Comparison of ENCODE assay signal across 1 mouse cellular context in genomic region chr7:103854669-103855068, GRCm38 (mm10).
A peak's percentile ranks its signal among the peaks of the same experiment; 100 is the strongest.
TF ChIP-seq lines count a peak whose summit lies in the region.

No protein-coding gene starts in this region.

TF ChIP-seq in MEL, 35 proteins besides CTCF, POLR2A, EP300 and RAD21:
- TF ChIP-seq ETS1 (IDR thresholded peaks at IDR 0.05; ENCODE audit: low read depth, low read length) (peak; percentile 89), ZKSCAN1 (IDR thresholded peaks at IDR 0.05; ENCODE audit: low read depth, low read length) (no peak), MAX (IDR thresholded peaks at IDR 0.05; ENCODE audit: low read length) (no peak), UBTF (IDR thresholded peaks at IDR 0.05; ENCODE audit: borderline replicate concordance, insufficient read depth, low read depth, low read length) (no peak), BHLHE40 (IDR thresholded peaks at IDR 0.05; ENCODE audit: borderline replicate concordance, low read depth, low read length) (no peak), TCF12 (IDR thresholded peaks at IDR 0.05; ENCODE audit: low read depth, low read length) (peak; percentile 95), KAT2A (conservative IDR thresholded peaks at IDR 0.05; ENCODE audit: low read depth, low read length) (peak; percentile 23; the same call in 1 of the 2 replicates), SIN3A (IDR thresholded peaks at IDR 0.05; ENCODE audit: low read length) (no peak), CHD1 (IDR thresholded peaks at IDR 0.05; ENCODE audit: low read depth, low read length) (no peak), MXI1 (IDR thresholded peaks at IDR 0.05; ENCODE audit: low read depth, low read length) (no peak), TBP (IDR thresholded peaks at IDR 0.05; ENCODE audit: low read depth, low read length) (no peak), RCOR1 (IDR thresholded peaks at IDR 0.05; ENCODE audit: low read depth, low read length) (peak; percentile 98), USF2 (IDR thresholded peaks at IDR 0.05; ENCODE audit: borderline replicate concordance in 1 of 2, insufficient read depth in 1 of 2, low read depth in 1 of 2, low read length in 2 of 2) (no peak), MAFK (IDR thresholded peaks at IDR 0.05; ENCODE audit: borderline replicate concordance, low read depth, low read length) (peak; percentile 67; the same call in 1 of the 2 replicates), USF1 (IDR thresholded peaks at IDR 0.05; ENCODE audit: low read depth, low read length) (no peak), NRF1 (IDR thresholded peaks at IDR 0.05; ENCODE audit: insufficient read depth, low read depth, low read length, poor library complexity, severe bottlenecking) (no peak), ZNF384 (IDR thresholded peaks at IDR 0.05; ENCODE audit: low read depth, low read length) (no peak), GATA1 (IDR thresholded peaks at IDR 0.05; ENCODE audit: low read depth, low read length) (peak; percentile 86), MYC (IDR thresholded peaks at IDR 0.05; ENCODE audit: low read depth, low read length) (0 out of 2 replicates have a peak, but pooled peaks have one; percentile 35), GABPA (IDR thresholded peaks at IDR 0.05; ENCODE audit: low read depth, low read length) (no peak), SMC3 (IDR thresholded peaks at IDR 0.05; ENCODE audit: low read depth, low read length) (no peak), MYB (IDR thresholded peaks at IDR 0.05; ENCODE audit: low read depth, low read length) (no peak), JUND (IDR thresholded peaks at IDR 0.05; ENCODE audit: low read depth, low read length) (no peak), E2F4 (IDR thresholded peaks at IDR 0.05; ENCODE audit: borderline replicate concordance, low read depth, low read length) (no peak), POLR2AphosphoS2 (IDR thresholded peaks at IDR 0.05; ENCODE audit: low read length) (no peak), ZC3H11A (IDR thresholded peaks at IDR 0.05; ENCODE audit: low read depth, low read length) (no peak), HCFC1 (IDR thresholded peaks at IDR 0.05; ENCODE audit: low read depth, low read length) (no peak), MEF2A (IDR thresholded peaks at IDR 0.05; ENCODE audit: extremely low read depth, insufficient replicate concordance, low read depth, low read length, poor library complexity, severe bottlenecking) (peak; percentile 44; the same call in 1 of the 2 replicates), ELF1 (IDR thresholded peaks at IDR 0.05; ENCODE audit: low read depth, low read length) (no peak), POLR2AphosphoS5 (IDR thresholded peaks at IDR 0.05; ENCODE audit: borderline replicate concordance, low read depth, low read length) (no peak), ZMIZ1 (IDR thresholded peaks at IDR 0.05; ENCODE audit: low read depth, low read length) (no peak), CHD2 (IDR thresholded peaks at IDR 0.05; ENCODE audit: low read length) (no peak), NELFE (IDR thresholded peaks at IDR 0.05; ENCODE audit: low read depth, low read length) (no peak), MAZ (IDR thresholded peaks at IDR 0.05; ENCODE audit: low read depth, low read length) (no peak), TAL1 (IDR thresholded peaks at IDR 0.05; ENCODE audit: low read length) (peak; percentile 71)
